ENCODE assay signal across 13 mouse cellular contexts in genomic region chr12:87043221-87043620, GRCm38 (mm10). TPM values are rescaled to one million over a fixed set of nuclear protein-coding genes. Genes with fewer than 3 reads are reported as not detected.
DNase-seq lines count a peak whose midpoint lies in the region; ATAC-seq lines count a peak whose summit lies in the region.
"Had no signal": no experiment of that assay in that cellular context is flagged by ENCODE, and none has a peak within 500 bp of the region (broad histone marks: within the 10 kb centered on the region; RNA-seq: fewer than 3 reads in every experiment).

No protein-coding gene starts in this region.

- peak; percentile 31 for ATAC-seq in frontal cortex, adult (ENCODE audit: low TSS enrichment)
- no peak for ATAC-seq in activated CD4-positive, CD25-positive, alpha-beta regulatory T cell, adult 4 months

- no peak for DNase-seq in frontal cortex, postnatal 14 days (ENCODE audit: low spot score in 2 of 2)
- DNase-seq in cerebellum, adult 9-11 months, result peak; percentile 92
- peak; percentile 63 to 64 for DNase-seq in layer of hippocampus, adult 8-10 months (ENCODE audit: low spot score in 2 of 2)
- DNase-seq in retina, postnatal 1 day, result peak; percentile 73
- DNase-seq in embryo, embryonic 10.5 days (ENCODE audit: low spot score), result no peak
- no peak for DNase-seq in embryo, embryonic 11 days
- DNase-seq: liver, embryonic 13.5 days; thymus, adult 2 months had no signal

RNA-seq across cellular contexts. Expression of gene Tmem63c, which starts 22.1 kb away (rescaled TPM):
- total RNA-seq in layer of hippocampus, adult 8-10 months (2022), result 10 to 100 TPM; 30.7 to 42.1 (median 36.4) TPM
- under 1 TPM in 1 of 2 experiments, not detected in 1; 0.40 TPM for polyA plus RNA-seq in activated CD4-positive, CD25-positive, alpha-beta regulatory T cell, adult 4 months (2017; shearing (Covaris generic))
- polyA plus RNA-seq: C2C12; liver, embryonic 13.5 days had no signal

RNA-seq across cellular contexts. Expression of gene Zdhhc22, which starts 53.0 kb away (rescaled TPM):
- total RNA-seq in layer of hippocampus, adult 8-10 months (2022), result 10 to 100 TPM; 12.3 to 18.3 (median 13.7) TPM
- polyA plus RNA-seq in activated CD4-positive, CD25-positive, alpha-beta regulatory T cell, adult 4 months (2017; shearing (Covaris generic)), result under 1 TPM in 1 of 2 experiments, not detected in 1; 0.60 TPM
- polyA plus RNA-seq: C2C12; heart, embryonic 15.5 days; kidney, embryonic 16.5 days; liver, embryonic 13.5 days had no signal

RNA-seq across cellular contexts. Expression of gene Ngb, which starts 59.1 kb away (rescaled TPM):
- 1 to 10 TPM; 2.6 to 4.2 (median 3.4) TPM for total RNA-seq in layer of hippocampus, adult 8-10 months (2022)
- polyA plus RNA-seq in activated CD4-positive, CD25-positive, alpha-beta regulatory T cell, adult 4 months (2017; shearing (Covaris generic)), result under 1 TPM in 1 of 2 experiments, not detected in 1; 0.25 TPM

Comparison
In these comparisons a context has a peak if more than half of its experiments do, and no peak if none do; other contexts are left out.
1. DNase-seq: peak in cerebellum, adult 9-11 months (single experiment), layer of hippocampus, adult 8-10 months (2 of 2) and retina, postnatal 1 day (single experiment); none in frontal cortex, postnatal 14 days (0 of 2), embryo, embryonic 10.5 days (single experiment) and embryo, embryonic 11 days (single experiment).